31 mouse cellular contexts compared by ENCODE assay signal in the genomic region with DNA sequence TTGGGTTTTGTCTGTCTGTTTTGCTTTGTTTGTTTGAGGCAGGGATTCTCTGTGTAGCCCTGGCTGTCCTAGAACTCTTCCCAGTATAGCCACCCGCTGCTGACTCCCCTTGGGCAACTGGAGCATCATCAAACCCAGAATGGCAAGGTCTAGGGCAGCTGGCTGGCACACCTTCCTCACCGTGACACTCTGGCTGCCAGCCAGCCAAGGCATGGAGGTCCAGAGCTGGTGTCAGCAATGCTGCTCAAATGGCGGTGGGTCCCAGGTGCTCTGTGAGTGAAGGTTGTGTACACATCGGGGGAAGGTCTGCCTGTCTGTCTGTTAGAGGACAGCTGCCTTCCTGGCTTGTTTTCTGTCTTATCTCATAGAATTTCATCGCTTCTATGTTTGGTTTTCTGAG. TPM values are rescaled to one million over a fixed set of nuclear protein-coding genes. Genes with fewer than 3 reads are reported as not detected.
"Had no signal": no experiment of that assay in that cellular context is flagged by ENCODE, and none has a peak within 500 bp of the region (broad histone marks: within the 10 kb centered on the region; RNA-seq: fewer than 3 reads in every experiment).

No protein-coding gene starts in this region.

- ATAC-seq: forebrain, embryonic 13.5 days; forebrain, embryonic 14.5 days; forebrain, embryonic 15.5 days; forebrain, embryonic 16.5 days; forebrain, postnatal 0 days had no signal

- H3K4me3 ChIP-seq: embryonic facial prominence, embryonic 10.5 days; embryonic facial prominence, embryonic 12.5 days; embryonic facial prominence, embryonic 13.5 days; embryonic facial prominence, embryonic 15.5 days; erythroblast, embryonic 14.5 days; forebrain, embryonic 10.5 days; forebrain, embryonic 12.5 days; forebrain, embryonic 13.5 days; forebrain, embryonic 15.5 days; gastrocnemius, adult 2 months; heart, adult 2 months; heart, embryonic 10.5 days had no signal

- H3K36me3 ChIP-seq: embryonic facial prominence, embryonic 10.5 days; embryonic facial prominence, embryonic 12.5 days; embryonic facial prominence, embryonic 13.5 days; embryonic facial prominence, embryonic 15.5 days; forebrain, embryonic 10.5 days; forebrain, embryonic 12.5 days; forebrain, embryonic 15.5 days; heart, embryonic 10.5 days had no signal

- H3K27me3 ChIP-seq: embryonic facial prominence, embryonic 13.5 days; embryonic facial prominence, embryonic 15.5 days; forebrain, embryonic 12.5 days; forebrain, embryonic 13.5 days; forebrain, embryonic 15.5 days had no signal

- H3K9me3 ChIP-seq: embryonic facial prominence, embryonic 13.5 days; embryonic facial prominence, embryonic 15.5 days; forebrain, embryonic 12.5 days; forebrain, embryonic 13.5 days; forebrain, embryonic 15.5 days; heart, embryonic 10.5 days had no signal

- DNase-seq: cerebellum, adult 9-10 months; cerebellum, adult 9-11 months; cerebellum, postnatal 36 days; embryo, embryonic 11 days; forebrain, postnatal 0 days; gastrocnemius, adult 2 months; gastrocnemius, postnatal 10 days; gastrocnemius, postnatal 14 days; gastrocnemius, postnatal 25 days; gastrocnemius, postnatal 36 days; heart, adult 11 months; heart, adult 18-20 months; heart, adult 2 months had no signal

- H3K4me1 ChIP-seq: embryonic facial prominence, embryonic 12.5 days; embryonic facial prominence, embryonic 15.5 days; forebrain, embryonic 15.5 days had no signal

RNA-seq across cellular contexts. Expression of a gene that starts 3.4 kb away (rescaled TPM):
- total RNA-seq: common myeloid progenitor, adult 5-6 weeks; gastrocnemius, adult 18-20 months; gastrocnemius, adult 2 months; gastrocnemius, adult 8-10 months; gastrocnemius, postnatal 36 days; granulocyte monocyte progenitor cell, adult 5-6 weeks; heart, adult 2 months; heart, adult 8-10 months had no signal
- polyA plus RNA-seq: embryonic facial prominence, embryonic 11.5 days; embryonic facial prominence, embryonic 13.5 days; erythroblast, embryonic 14.5 days had no signal
